Mouse (Mus musculus): ENCODE measurements at regions not wholly inside any gene's neighbourhood (a gene's known extent, or its start where the extent isn't known, plus 50 kb on each side); places are given as distances from the start of the nearest gene placed in this dataset.

DNA sequence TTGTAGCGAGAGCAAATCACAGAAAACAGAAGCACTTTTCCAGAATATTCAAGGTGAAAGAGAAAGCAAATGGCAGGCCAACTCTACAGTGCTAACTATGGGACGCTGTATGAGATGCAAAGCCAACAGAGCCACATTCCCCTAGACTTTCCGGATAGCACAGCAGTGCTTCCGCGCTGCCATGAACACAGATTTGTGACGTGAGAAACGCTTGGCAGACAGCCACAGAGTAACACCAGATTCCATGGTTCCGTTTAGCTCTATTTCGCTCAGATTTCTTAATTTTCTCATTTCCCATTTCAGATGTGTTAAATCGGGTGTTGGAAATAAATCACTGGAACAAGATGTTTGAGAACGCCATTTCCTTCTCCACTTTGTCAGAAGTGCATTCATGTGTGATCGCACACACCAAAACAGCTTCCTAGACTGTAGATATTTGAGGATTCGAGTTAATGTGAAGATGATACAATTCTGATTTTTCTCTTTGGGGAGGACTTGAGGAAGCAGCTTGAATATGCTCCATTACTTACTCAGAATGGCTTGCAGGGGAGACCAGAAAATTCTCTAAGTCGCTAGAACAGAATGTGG lies 424.8 kb upstream of the Nrsn1 start:
- peak; percentile 80 for DNase-seq (ENCODE audit: low read depth)
- TF ChIP-seq CTCF (IDR thresholded peaks at IDR 0.05; ENCODE audit: borderline replicate concordance, extremely low read depth, insufficient read depth, insufficient read length): no peak
- TF ChIP-seq POLR2A (IDR thresholded peaks at IDR 0.05; ENCODE audit: borderline replicate concordance, extremely low read depth, insufficient read depth, insufficient read length, poor library complexity, severe bottlenecking): no peak

DNA sequence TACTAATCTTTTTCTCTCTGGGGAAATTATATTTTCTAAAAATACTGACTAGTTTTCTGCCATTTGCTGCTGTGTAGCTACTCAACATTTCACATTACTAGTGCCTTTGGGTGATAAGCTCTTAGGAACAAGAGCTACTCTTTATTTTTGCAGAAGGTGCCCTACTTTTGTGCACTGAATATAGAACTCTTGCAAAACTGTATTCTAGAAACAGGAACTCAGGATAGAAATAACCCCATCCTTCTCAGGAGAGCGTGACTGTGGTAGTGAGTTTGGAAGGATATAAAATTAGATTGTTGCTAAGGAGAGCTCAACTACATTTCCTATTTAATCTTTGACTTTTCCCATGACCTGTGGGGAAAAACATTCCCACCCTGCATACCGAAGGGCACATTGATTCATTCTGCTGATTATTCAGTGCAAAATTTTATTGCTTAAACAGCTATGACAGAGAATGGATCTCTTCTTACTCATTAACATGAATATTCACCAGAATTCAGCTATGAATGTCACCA lies 408.0 kb upstream of the Nrsn1 start:
- no peak for TF ChIP-seq CTCF (IDR thresholded peaks at IDR 0.05; ENCODE audit: borderline replicate concordance, extremely low read depth, insufficient read depth, insufficient read length)
- no peak for TF ChIP-seq POLR2A (IDR thresholded peaks at IDR 0.05; ENCODE audit: borderline replicate concordance, extremely low read depth, insufficient read depth, insufficient read length, poor library complexity, severe bottlenecking)
- no peak for DNase-seq (ENCODE audit: low read depth)

DNA sequence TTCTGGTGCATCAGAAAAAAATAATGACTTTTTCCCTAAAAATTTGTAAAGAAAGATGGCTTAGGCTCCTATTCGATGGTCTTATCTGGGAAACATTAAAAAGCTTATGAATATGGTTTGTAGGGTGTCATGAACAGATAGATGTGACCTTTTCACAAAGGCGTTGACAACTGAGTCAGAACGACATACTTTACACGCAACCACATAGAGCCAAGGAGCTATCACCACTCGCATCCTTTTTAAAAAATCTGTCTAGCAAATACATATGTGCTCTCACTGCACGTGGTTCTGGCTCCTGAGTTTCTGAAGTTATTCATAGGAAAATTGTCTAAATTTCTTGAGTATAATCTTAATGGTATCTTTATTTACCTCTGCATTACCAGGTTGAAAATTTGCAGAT lies 404.9 kb upstream of the Nrsn1 start:
- no peak for TF ChIP-seq CTCF (IDR thresholded peaks at IDR 0.05; ENCODE audit: borderline replicate concordance, extremely low read depth, insufficient read depth, insufficient read length)
- no peak for TF ChIP-seq POLR2A (IDR thresholded peaks at IDR 0.05; ENCODE audit: borderline replicate concordance, extremely low read depth, insufficient read depth, insufficient read length, poor library complexity, severe bottlenecking)
- peak; percentile 45 for DNase-seq (ENCODE audit: low read depth)

DNA sequence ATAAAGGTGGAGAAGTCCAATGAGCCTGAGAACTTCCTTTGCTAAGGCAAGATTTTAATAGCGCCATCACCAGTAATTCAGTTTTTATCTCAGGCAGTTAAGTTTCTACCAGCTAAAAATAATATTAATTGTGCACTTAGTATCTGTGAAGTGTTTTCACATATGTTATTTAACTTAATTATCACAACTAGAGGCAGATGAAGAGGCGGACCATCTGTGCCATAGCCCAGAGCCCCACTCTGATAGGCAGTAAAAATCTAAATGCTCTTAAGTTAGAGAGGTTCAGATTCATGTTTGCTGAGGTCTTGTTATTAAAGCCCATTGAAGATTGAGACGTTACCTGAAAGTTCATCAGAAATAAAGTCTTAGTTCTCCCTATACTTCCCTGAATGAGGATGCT lies 395.7 kb upstream of the Nrsn1 start:
- TF ChIP-seq POLR2A (IDR thresholded peaks at IDR 0.05; ENCODE audit: borderline replicate concordance, extremely low read depth, insufficient read depth, insufficient read length, poor library complexity, severe bottlenecking) (no peak), CTCF (IDR thresholded peaks at IDR 0.05; ENCODE audit: borderline replicate concordance, extremely low read depth, insufficient read depth, insufficient read length) (no peak)
- peak; percentile 63 for DNase-seq (ENCODE audit: low read depth)

DNA sequence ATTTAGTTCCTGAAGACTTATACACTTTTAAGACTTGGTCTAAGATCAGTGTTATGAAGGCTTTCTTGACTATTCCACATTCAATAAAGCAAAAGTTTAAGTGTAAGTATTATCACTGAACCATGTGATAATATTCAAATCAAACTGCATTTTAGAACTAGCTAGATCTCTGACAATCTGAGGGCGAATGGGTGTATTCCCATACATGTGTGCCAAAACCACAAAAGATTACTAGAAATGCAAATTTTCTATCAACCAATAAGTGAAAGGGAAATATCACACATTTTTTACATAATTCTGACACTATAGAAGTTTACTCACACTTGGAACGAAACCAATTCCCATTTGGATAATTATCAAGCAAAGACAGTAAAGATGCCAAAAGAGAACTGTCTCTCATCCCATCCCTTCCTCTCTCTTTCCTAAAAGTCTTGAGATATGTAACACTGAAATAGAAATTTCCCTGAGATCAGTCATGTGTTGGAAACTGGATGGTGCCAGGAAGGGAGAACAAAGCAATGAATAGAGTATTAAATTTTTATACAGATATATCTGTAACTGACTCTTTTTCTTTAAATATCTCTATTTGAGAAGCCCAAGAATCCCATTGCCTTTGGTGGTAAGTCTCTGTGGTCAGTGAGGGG lies 394.8 kb upstream of the Nrsn1 start:
- peak; percentile 75 for DNase-seq (ENCODE audit: low read depth)

DNA sequence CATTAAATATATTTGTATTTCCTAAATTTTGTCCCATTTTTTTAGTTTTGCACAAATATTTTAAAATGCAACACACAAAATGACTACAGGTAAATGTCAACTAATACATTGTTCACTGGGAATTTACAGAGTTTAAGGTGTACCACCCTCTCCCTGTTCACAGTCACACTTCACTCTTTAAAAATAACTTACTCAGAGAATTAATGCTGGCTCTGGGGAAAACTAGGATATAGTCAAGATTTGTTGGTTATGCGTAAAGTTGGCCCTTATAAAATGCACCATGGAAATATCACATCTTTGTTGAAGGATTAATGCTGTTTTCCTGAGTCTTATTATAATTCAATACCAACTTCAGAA lies 378.1 kb upstream of the Nrsn1 start:
- DNase-seq (ENCODE audit: low read depth): no peak
- no peak for TF ChIP-seq POLR2A (IDR thresholded peaks at IDR 0.05; ENCODE audit: borderline replicate concordance, extremely low read depth, insufficient read depth, insufficient read length, poor library complexity, severe bottlenecking)
- no peak for TF ChIP-seq CTCF (IDR thresholded peaks at IDR 0.05; ENCODE audit: borderline replicate concordance, extremely low read depth, insufficient read depth, insufficient read length)

More for the DNA sequence above, 394.8 kb upstream of the Nrsn1 start:
- TF ChIP-seq CTCF (IDR thresholded peaks at IDR 0.05; ENCODE audit: borderline replicate concordance, extremely low read depth, insufficient read depth, insufficient read length): no peak
- no peak for TF ChIP-seq POLR2A (IDR thresholded peaks at IDR 0.05; ENCODE audit: borderline replicate concordance, extremely low read depth, insufficient read depth, insufficient read length, poor library complexity, severe bottlenecking)

DNA sequence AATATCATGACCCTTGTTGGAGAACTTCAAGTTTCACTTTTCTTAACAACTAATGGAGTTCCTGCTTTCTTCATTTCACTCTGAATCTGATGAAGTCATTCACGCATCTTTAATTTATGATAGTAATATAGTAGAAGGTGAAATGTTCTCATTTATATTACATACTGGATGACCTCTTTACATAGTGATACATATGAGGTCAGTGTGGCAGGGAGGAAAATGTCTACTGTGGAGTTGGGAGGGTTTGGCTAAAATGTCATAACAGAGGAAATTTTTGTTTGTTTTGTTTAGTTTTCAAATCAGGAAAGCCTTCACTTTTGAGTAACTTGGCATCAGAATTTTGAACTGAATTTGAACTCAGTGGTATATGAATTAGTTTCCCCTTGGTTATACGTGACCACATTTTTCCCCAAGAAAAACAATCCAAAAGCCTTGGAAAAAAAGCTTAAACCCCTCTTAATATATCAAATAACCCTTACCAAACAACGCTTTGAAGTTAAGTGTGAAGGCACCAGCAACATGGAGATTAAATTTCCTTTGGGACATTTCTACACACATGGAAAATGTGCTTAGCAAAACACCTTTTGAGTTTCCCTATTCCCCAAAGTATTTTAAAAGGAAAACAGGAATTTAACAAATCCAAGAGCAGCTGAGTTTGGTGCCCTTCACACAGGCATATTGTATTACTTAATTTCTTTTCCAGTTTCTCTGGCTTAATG lies 377.6 kb upstream of the Nrsn1 start:
- no peak for DNase-seq (ENCODE audit: low read depth)
- TF ChIP-seq CTCF (IDR thresholded peaks at IDR 0.05; ENCODE audit: borderline replicate concordance, extremely low read depth, insufficient read depth, insufficient read length): no peak
- TF ChIP-seq POLR2A (IDR thresholded peaks at IDR 0.05; ENCODE audit: borderline replicate concordance, extremely low read depth, insufficient read depth, insufficient read length, poor library complexity, severe bottlenecking): no peak

DNA sequence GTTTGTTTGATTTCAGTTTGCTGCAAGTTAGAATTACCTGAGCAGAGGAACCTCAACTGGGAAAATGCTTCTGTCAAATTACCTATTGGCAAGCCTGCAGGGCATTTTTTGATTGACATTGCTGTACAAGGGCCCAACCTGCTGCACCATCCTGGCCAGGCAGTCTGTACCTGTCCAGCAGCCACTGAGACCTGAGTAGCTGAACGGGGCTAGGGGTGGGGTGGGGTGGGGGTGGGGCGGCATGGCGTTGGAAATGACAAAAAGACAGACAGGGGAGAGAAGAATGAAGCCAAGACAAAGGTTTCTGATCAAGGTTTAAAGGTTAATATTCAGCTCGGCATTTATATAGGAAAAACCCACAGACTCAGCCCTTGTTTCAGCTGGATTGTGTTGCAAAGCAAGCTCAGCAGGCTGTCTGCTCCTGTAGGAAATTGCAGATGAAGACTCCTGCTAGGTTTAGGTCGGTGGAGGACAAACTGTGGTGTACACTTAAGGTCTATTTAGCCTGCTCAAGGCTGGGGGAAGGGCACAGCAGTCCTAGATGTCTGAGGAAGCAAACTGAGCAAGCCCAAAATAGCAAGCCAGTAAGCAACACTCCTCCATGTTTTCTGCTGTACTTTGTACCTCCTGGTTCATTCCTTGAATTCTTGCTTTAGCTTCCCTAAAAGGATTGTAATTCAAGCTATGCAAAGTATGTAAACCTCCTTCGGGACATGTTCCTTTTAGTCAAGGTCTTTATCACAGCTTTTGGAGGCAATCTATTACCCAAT lies 369.4 kb upstream of the Nrsn1 start:
- TF ChIP-seq POLR2A (IDR thresholded peaks at IDR 0.05; ENCODE audit: borderline replicate concordance, extremely low read depth, insufficient read depth, insufficient read length, poor library complexity, severe bottlenecking): no peak
- TF ChIP-seq CTCF (IDR thresholded peaks at IDR 0.05; ENCODE audit: borderline replicate concordance, extremely low read depth, insufficient read depth, insufficient read length): no peak
- DNase-seq (ENCODE audit: low read depth): no peak

DNA sequence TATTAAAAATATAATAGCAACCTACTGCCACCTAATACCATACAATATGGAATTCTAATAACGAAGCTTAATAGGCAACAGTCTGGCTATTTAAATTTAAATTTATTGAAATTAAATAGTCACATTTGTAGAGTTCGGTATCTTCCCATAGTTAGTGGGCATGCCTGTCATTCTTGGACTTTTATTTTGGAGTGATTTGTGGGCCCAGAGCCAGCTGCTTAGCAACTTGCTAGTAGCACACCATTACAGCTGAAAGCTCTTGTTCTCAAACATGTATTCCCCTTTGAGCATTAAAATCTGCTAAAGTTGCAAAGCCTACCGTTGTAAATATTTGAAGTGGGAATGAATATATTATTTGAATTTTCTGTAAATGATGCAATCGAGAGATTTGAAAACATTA lies 359.2 kb upstream of the Nrsn1 start:
- DNase-seq (ENCODE audit: low read depth): peak; percentile 87
- no peak for TF ChIP-seq CTCF (IDR thresholded peaks at IDR 0.05; ENCODE audit: borderline replicate concordance, extremely low read depth, insufficient read depth, insufficient read length)
- no peak for TF ChIP-seq POLR2A (IDR thresholded peaks at IDR 0.05; ENCODE audit: borderline replicate concordance, extremely low read depth, insufficient read depth, insufficient read length, poor library complexity, severe bottlenecking)

DNA sequence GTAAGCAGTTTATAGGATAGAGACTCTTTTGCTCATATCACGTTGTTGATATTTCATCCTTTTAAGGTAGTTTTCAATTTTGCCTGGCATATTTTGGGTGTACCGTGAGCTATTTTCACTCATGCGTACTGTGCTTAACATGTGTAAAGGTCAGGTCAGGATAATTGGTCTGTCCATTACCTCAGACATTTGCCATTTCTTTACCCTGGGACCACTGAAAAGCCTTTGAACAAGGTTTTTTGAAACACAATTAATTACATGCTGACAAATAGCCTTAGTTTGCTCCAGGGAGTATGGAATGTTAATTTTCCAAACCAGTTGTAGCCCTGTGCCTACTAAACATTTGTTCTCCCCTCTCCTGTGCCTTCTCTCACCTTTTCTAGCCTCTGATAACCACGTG lies 347.3 kb upstream of the Nrsn1 start:
- TF ChIP-seq POLR2A (IDR thresholded peaks at IDR 0.05; ENCODE audit: borderline replicate concordance, extremely low read depth, insufficient read depth, insufficient read length, poor library complexity, severe bottlenecking) (no peak), CTCF (IDR thresholded peaks at IDR 0.05; ENCODE audit: borderline replicate concordance, extremely low read depth, insufficient read depth, insufficient read length) (no peak)
- peak; percentile 35 for DNase-seq (ENCODE audit: low read depth)

DNA sequence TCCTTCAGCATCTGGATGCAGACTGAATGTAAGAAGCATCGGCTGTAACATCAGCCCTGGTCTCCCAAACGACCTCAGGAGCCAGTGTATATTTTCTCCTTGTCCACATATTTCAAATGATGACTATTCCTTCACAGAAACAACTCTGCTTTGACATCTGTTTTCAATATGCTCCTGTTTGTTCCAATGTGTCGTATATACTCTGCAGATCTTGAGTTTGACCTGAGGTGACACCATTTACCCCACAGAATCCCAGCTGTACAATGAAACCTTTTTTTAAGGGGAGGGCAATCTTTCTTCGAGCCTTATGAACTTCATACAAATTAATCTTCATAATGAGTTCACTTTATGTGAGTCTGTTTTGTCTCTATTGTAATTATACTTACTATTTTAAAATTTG lies 341.7 kb upstream of the Nrsn1 start:
- TF ChIP-seq POLR2A (IDR thresholded peaks at IDR 0.05; ENCODE audit: borderline replicate concordance, extremely low read depth, insufficient read depth, insufficient read length, poor library complexity, severe bottlenecking) (no peak), CTCF (IDR thresholded peaks at IDR 0.05; ENCODE audit: borderline replicate concordance, extremely low read depth, insufficient read depth, insufficient read length) (no peak)
- DNase-seq (ENCODE audit: low read depth): no peak

Data from brain, embryonic 14.5 days (tissue).